Mouse (Mus musculus) CH12.LX (cell line): Measurements from ENCODE around the gene Drc1. TPM values are rescaled to one million over a fixed set of nuclear protein-coding genes. Genes with fewer than 3 reads are reported as not detected.

Experiments used
- DNase-seq: peaks from one replicate; pipeline ENCODE4 v3.0.0-alpha.2; 2013; ENCODE audit errors: extremely low read depth
- H3K27ac ChIP-seq: 2 replicates; pipeline ENCODE4 v1.5.1; 2012; ENCODE audit warnings: low read depth, mild to moderate bottlenecking, control low read depth, moderate library complexity; ENCODE audit not compliant: insufficient read depth
- H3K27me3 ChIP-seq: replicated peaks from 2 replicates; pipeline ENCODE3; 2012; ENCODE audit warnings: inconsistent platforms
- H3K36me3 ChIP-seq, 2 experiments: replicated peaks in 1 of 2; 2 replicates each; pipeline versions ENCODE3 to v1.6.1; 2012; ENCODE audit warnings: inconsistent platforms in 1 of 2, low read length in 1 of 2, mild to moderate bottlenecking in 1 of 2, mixed read lengths in 1 of 2, moderate library complexity in 1 of 2; ENCODE audit not compliant: control insufficient read depth in 1 of 2, insufficient read depth in 1 of 2
- H3K4me1 ChIP-seq, 2 experiments: 2 replicates each; pipeline ENCODE4 v1.6.1; 2012; ENCODE audit warnings: inconsistent platforms in 1 of 2, moderate library complexity in 1 of 2; ENCODE audit not compliant: insufficient read depth in 2 of 2, control insufficient read depth in 1 of 2
- H3K4me2 ChIP-seq: 2 replicates; pipeline ENCODE4 v1.6.1; 2012; ENCODE audit warnings: low read depth, mild to moderate bottlenecking, control low read depth; ENCODE audit not compliant: poor library complexity, insufficient read depth, severe bottlenecking
- H3K4me3 ChIP-seq, 3 experiments: fragments of 150-350 bp in 1 of 3; sonication (generic) in 1 of 3; replicated peaks in 1 of 3; 2 replicates each; pipeline versions ENCODE3 to v1.5.1; 2011 to 2012; ENCODE audit warnings: low read depth in 2 of 3, low read length in 2 of 3, mild to moderate bottlenecking in 2 of 3, moderate library complexity in 2 of 3, control low read depth in 1 of 3, improper control_type of control experiment in 1 of 3, inconsistent platforms in 1 of 3, mixed read lengths in 1 of 3; ENCODE audit not compliant: poor library complexity in 1 of 3
- H3K79me2 ChIP-seq: replicated peaks from 2 replicates; pipeline ENCODE4 v1.6.1; 2012; ENCODE audit warnings: mild to moderate bottlenecking, moderate library complexity; ENCODE audit not compliant: control insufficient read depth, poor library complexity, insufficient read depth, severe bottlenecking; ENCODE audit errors: extremely low read depth
- H3K9ac ChIP-seq: 2 replicates; pipeline ENCODE4 v1.6.1; 2012; ENCODE audit warnings: low read depth, mild to moderate bottlenecking, control low read depth, moderate library complexity; ENCODE audit not compliant: insufficient read depth
- H3K9me3 ChIP-seq: replicated peaks from 2 replicates; pipeline ENCODE3; 2012; ENCODE audit warnings: low read length, inconsistent platforms, mixed read lengths
- CHD1 ChIP-seq: IDR thresholded peaks from 2 replicates; pipeline ENCODE4 v1.6.1; 2012; ENCODE audit warnings: low read depth, low read length, improper control_type of control experiment, inconsistent platforms
- CHD2 ChIP-seq: IDR thresholded peaks from 2 replicates; pipeline ENCODE4 v1.6.1; 2011; ENCODE audit warnings: low read length, improper control_type of control experiment
- CTCF ChIP-seq, 2 experiments: IDR thresholded peaks in 1 of 2; conservative IDR thresholded peaks in 1 of 2; 2 replicates each; pipeline ENCODE4 v1.5.1; 2011 to 2012; ENCODE audit warnings: low read depth in 2 of 2, low read length in 2 of 2, improper control_type of control experiment in 1 of 2, inconsistent platforms in 1 of 2, mild to moderate bottlenecking in 1 of 2, moderate library complexity in 1 of 2
- E2F4 ChIP-seq: IDR thresholded peaks from 2 replicates; pipeline ENCODE4 v1.6.1; 2011; ENCODE audit warnings: low read depth, low read length, improper control_type of control experiment; ENCODE audit not compliant: insufficient replicate concordance
- ELF1 ChIP-seq: IDR thresholded peaks from 2 replicates; pipeline ENCODE4 v1.6.1; 2014; ENCODE audit warnings: low read depth, mild to moderate bottlenecking, inconsistent platforms, low read length, improper control_type of control experiment
- EP300 ChIP-seq: IDR thresholded peaks from 2 replicates; pipeline ENCODE4 v1.6.1; 2011; ENCODE audit warnings: low read length, improper control_type of control experiment
- GABPA ChIP-seq: IDR thresholded peaks from 2 replicates; pipeline ENCODE4 v1.6.1; 2012; ENCODE audit warnings: low read depth, low read length, improper control_type of control experiment, inconsistent platforms; ENCODE audit not compliant: insufficient replicate concordance
- HCFC1 ChIP-seq: IDR thresholded peaks from 2 replicates; pipeline ENCODE4 v1.6.1; 2012; ENCODE audit warnings: low read depth, mild to moderate bottlenecking, inconsistent platforms, low read length, improper control_type of control experiment
- IRF4 ChIP-seq: IDR thresholded peaks from 2 replicates; pipeline ENCODE4 v1.6.1; 2014; ENCODE audit warnings: low read depth, mild to moderate bottlenecking, inconsistent platforms, low read length, improper control_type of control experiment
- JUN ChIP-seq: IDR thresholded peaks from 2 replicates; pipeline ENCODE4 v1.6.1; 2011; ENCODE audit warnings: low read depth, mild to moderate bottlenecking, low read length, improper control_type of control experiment, moderate library complexity; ENCODE audit not compliant: insufficient read depth
- MXI1 ChIP-seq: IDR thresholded peaks from 2 replicates; pipeline ENCODE4 v1.6.1; 2011; ENCODE audit warnings: mild to moderate bottlenecking, low read depth, low read length, improper control_type of control experiment
- NELFE ChIP-seq: IDR thresholded peaks from 2 replicates; pipeline ENCODE4 v1.6.1; 2011; ENCODE audit warnings: low read depth, low read length, improper control_type of control experiment
- POLR2AphosphoS2 ChIP-seq: IDR thresholded peaks from 2 replicates; pipeline ENCODE4 v1.6.1; 2011; ENCODE audit warnings: low read depth, low read length, improper control_type of control experiment
- SIN3A ChIP-seq: IDR thresholded peaks from 2 replicates; pipeline ENCODE4 v1.6.1; 2012; ENCODE audit warnings: low read length, improper control_type of control experiment, inconsistent platforms
- UBTF ChIP-seq: IDR thresholded peaks from 2 replicates; pipeline ENCODE4 v1.6.1; 2012; ENCODE audit warnings: low read depth, mild to moderate bottlenecking, inconsistent platforms, low read length, improper control_type of control experiment, moderate library complexity
- USF1 ChIP-seq: IDR thresholded peaks from 2 replicates; pipeline ENCODE4 v1.6.1; 2014; ENCODE audit warnings: low read depth, mild to moderate bottlenecking, inconsistent platforms, low read length, improper control_type of control experiment
- ZC3H11A ChIP-seq: IDR thresholded peaks from 2 replicates; pipeline ENCODE4 v1.6.1; 2012; ENCODE audit warnings: low read depth, mild to moderate bottlenecking, inconsistent platforms, low read length, improper control_type of control experiment
- ZKSCAN1 ChIP-seq: IDR thresholded peaks from 2 replicates; pipeline ENCODE4 v1.6.1; 2012; ENCODE audit warnings: low read depth, inconsistent platforms, low read length, improper control_type of control experiment, borderline replicate concordance
- dilution Hi-C: fragments of 300-500 bp; cut with MboI; formaldehyde crosslinking; loops from 2 replicates; pipeline ENCODE4 v1.14.3; 2020; ENCODE audit warnings: low sequenced_read_pairs; ENCODE audit not compliant: extremely low pct_unique_long_range_greater_than_20kb, extremely low pct_ligation_motif_present
- in situ Hi-C: fragments of 300-500 bp; cut with MboI; formaldehyde crosslinking; loops from 3 replicates; pipeline ENCODE4 v1.14.3; 2019; ENCODE audit warnings: low sequenced_read_pairs, low pct_ligation_motif_present, low pct_unique_long_range_greater_than_20kb, mixed read lengths
- polyA plus RNA-seq: library from polyadenylated mRNA; unstranded; fragments of >175 nt; gene quantifications from 2 replicates; pipeline ENCODE4 v1.2.1, GENCODE M21; 2012; ENCODE audit warnings: low read depth; ENCODE audit not compliant: insufficient read length
- total RNA-seq, 2 experiments: library from RNA; depleted of rRNA; stranded (reverse); fragments of 300-350 nt in 1 of 2; fragments of >200 nt in 1 of 2; gene quantifications; 2 replicates each; pipeline ENCODE4 v1.2.3; 2012 to 2014

Gene Drc1
- total and polyA plus RNA-seq, 3 experiments = 0.04 TPM; not detected in 2

GRCm38 (mm10) chr5:30287106-30287882 is 6.1 kb downstream of the Drc1 start:
- no peaks in the 10 kb centered on the region for H3K4me1 ChIP-seq
- in situ Hi-C loops = no loop called here
- no peak overlapping the region for H3K4me3 ChIP-seq
- no peaks in the 10 kb centered on the region for H3K27me3 ChIP-seq
- no peak for DNase-seq
- no peak overlapping the region for H3K4me2 ChIP-seq
- dilution Hi-C loops = no loop called here
- H3K79me2 ChIP-seq = no peaks in the 10 kb centered on the region
- H3K36me3 ChIP-seq = no peaks in the 10 kb centered on the region
- peaks cover 8% of the 10 kb centered on the region for H3K9me3 ChIP-seq
- H3K27ac ChIP-seq = no peak overlapping the region
- no peak overlapping the region for H3K9ac ChIP-seq
- TF ChIP-seq IRF4 (no peak), E2F4 (no peak), CTCF (conservative IDR thresholded peaks at IDR 0.05 in 1 of 2, IDR thresholded peaks at IDR 0.05 in 1 of 2; ENCODE audit: low read depth in 2 of 2, low read length in 2 of 2) (no peak), MXI1 (no peak), ZKSCAN1 (no peak), SIN3A (no peak), UBTF (no peak)

- Histone ChIP-seq H3K4me1 (peaks cover 2 to 8% of the 10 kb centered on the region in 2 experiments; a peak in 2 of 4 replicates), H3K4me2 (no peak overlapping the region), H3K27me3 (no peaks in the 10 kb centered on the region), H3K79me2 (no peaks in the 10 kb centered on the region), H3K9me3 (no peaks in the 10 kb centered on the region), H3K9ac (no peak overlapping the region), H3K36me3 (no peaks in the 10 kb centered on the region), H3K4me3 (no peak overlapping the region), H3K27ac (no peak overlapping the region)
- TF ChIP-seq MXI1 (no peak), USF1 (no peak), ELF1 (no peak), CHD1 (no peak), POLR2AphosphoS2 (no peak), HCFC1 (no peak), CHD2 (no peak), SIN3A (no peak), JUN (no peak), ZC3H11A (no peak), GABPA (no peak), EP300 (no peak), NELFE (no peak)
- no peak for DNase-seq
- dilution Hi-C loops = no loop called here
- in situ Hi-C loops = no loop called here
Measured at GRCm38 (mm10) chr5:30340815-30341214, 59.6 kb downstream of the Drc1 start.
